Mouse (Mus musculus): ENCODE measurements around the gene Aph1a. TPM values are rescaled to one million over a fixed set of nuclear protein-coding genes. Genes with fewer than 3 reads are reported as not detected.

The Aph1a gene
- polyA plus RNA-seq, 1 experiment from 2014 or later = 44.1 TPM

DNA sequence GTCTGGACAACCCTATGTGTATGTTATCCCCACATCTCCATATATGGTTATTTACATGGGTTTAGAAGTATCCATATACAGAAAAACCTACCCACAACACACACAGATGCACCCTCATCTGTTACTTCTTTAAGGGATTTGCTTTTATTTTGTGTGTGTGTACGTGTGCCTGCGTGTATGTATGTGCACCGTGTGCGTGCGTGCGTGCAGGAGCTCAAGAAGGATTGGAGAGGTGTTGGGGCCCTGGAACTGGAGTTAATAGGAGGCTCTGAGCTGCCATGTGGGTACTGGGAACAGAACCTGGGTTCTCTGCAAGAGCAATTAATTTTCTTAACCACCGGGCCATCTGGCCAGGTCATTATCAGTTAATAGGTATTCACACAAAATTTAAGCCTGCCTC is 21.7 kb upstream of the Aph1a start:
- Histone ChIP-seq H3K9me3 (ENCODE audit: control insufficient read depth, low read length) (no peaks in the 10 kb centered on the region), H3K27ac (ENCODE audit: low read depth) (0 out of 2 replicates have a peak overlapping the region, but pooled peaks have one; percentile 83), H3K4me2 (ENCODE audit: low read length) (peak overlapping the region; percentile 80), H3K4me3 (ENCODE audit: low read depth, low read length) (peak overlapping the region; percentile 80), H3K9ac (ENCODE audit: low read length) (peak overlapping the region; percentile 82), H3K36me3 (ENCODE audit: control insufficient read depth, insufficient read depth, low read length) (peaks cover 23% of the 10 kb centered on the region), H3K4me1 (replicated peaks; ENCODE audit: control insufficient read depth, insufficient read depth, low read length) (peaks cover 12% of the 10 kb centered on the region), H3K27me3 (replicated peaks; ENCODE audit: control insufficient read depth, insufficient read depth, low read length) (no peaks in the 10 kb centered on the region)
- ATAC-seq (replicated peaks; ENCODE audit: low FRiP score, low TSS enrichment, low read depth) (no peak), DNase-seq (ENCODE audit: low spot score) (no peak)
- WGBS = 66% methylated on average over 7 of the region's 7 CpGs

- WGBS = 88% methylated on average over 4 of the region's 4 CpGs
- H3K27me3 ChIP-seq (replicated peaks; ENCODE audit: control insufficient read depth, insufficient read depth, low read length) = no peaks in the 10 kb centered on the region
- DNase-seq (ENCODE audit: low spot score) (no peak), ATAC-seq (replicated peaks; ENCODE audit: low FRiP score, low TSS enrichment, low read depth) (no peak)
- H3K36me3 ChIP-seq (ENCODE audit: control insufficient read depth, insufficient read depth, low read length) = no peaks in the 10 kb centered on the region
- no peak overlapping the region for H3K4me3 ChIP-seq (ENCODE audit: low read depth, low read length)
- H3K9ac ChIP-seq (ENCODE audit: low read length) = no peak overlapping the region
- no peak overlapping the region for H3K27ac ChIP-seq (ENCODE audit: low read depth)
- H3K4me2 ChIP-seq (ENCODE audit: low read length) = no peak overlapping the region
- H3K9me3 ChIP-seq (ENCODE audit: control insufficient read depth, low read length) = no peaks in the 10 kb centered on the region
- peaks cover 3% of the 10 kb centered on the region; the same call in 1 of the 2 replicates for H3K4me1 ChIP-seq (replicated peaks; ENCODE audit: control insufficient read depth, insufficient read depth, low read length)
Measured at GRCm38 (mm10) chr3:95879063-95879462, 14.7 kb upstream of the Aph1a start.

DNA sequence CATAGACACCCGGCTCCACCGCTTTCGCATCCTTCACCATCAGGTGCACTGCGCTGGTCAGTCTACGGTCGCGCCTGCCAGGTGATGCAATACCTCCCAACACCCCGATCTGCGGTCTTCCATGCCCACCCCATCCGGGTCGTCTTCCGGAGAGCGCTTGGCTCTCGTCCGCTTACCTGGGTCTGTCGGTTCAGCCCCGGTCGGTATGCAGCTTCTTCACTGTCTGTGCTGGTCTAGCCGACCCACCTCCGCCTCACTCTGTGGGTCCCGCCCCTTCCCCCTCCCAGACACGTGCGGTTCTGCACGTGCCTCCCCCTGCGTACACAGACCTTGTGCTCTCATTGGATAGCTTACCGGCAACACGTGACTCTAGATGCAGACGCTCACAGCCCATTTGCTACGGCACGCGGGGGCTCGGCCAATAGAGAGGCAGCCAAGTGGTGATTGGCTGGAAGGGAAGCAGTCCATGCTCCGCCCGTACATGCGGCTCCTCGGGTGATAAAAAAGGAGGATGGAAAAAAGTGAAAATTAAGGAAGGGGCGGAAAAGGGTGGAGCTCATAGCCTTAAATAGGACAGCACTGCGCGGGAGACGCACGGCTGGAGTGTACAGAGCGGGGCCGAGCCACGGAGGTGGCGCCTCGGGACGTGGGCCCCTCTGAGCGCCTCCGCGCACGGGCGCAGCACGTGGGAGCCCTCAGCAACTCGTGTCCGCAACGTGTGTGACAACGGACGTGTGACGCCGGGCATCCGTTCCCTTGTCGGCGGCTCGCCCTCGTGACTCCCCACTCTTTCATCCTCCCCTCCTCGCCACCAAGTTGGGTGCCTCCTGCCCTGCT is 11.6 kb upstream of the Aph1a start, which contains the start of gene Ciart:
TSS of gene Ciart (minus strand) at position 273 of the 837 bp plus-strand sequence.
- peak within 1 kb of the TSS; percentile 49 for H3K4me3 ChIP-seq (ENCODE audit: low read depth, low read length)
- under 1% methylated on average over 63 of the region's 66 CpGs for WGBS
- H3K4me1 ChIP-seq (replicated peaks; ENCODE audit: control insufficient read depth, insufficient read depth, low read length) = peaks cover 3% of the 10 kb centered on the region; the same call in 1 of the 2 replicates
- peak within 1 kb of the TSS; percentile 99 for H3K4me2 ChIP-seq (ENCODE audit: low read length)
- peak within 1 kb of the TSS; percentile 38; the same call in 1 of the 2 replicates for H3K27ac ChIP-seq (ENCODE audit: low read depth)
- H3K9me3 ChIP-seq (ENCODE audit: control insufficient read depth, low read length) = no peaks in the 10 kb centered on the region
- no peaks in the 10 kb centered on the region for H3K27me3 ChIP-seq (replicated peaks; ENCODE audit: control insufficient read depth, insufficient read depth, low read length)
- DNase-seq (ENCODE audit: low spot score) (peak; percentile 95), ATAC-seq (replicated peaks; ENCODE audit: low FRiP score, low TSS enrichment, low read depth) (peak; percentile 99)
- H3K9ac ChIP-seq (ENCODE audit: low read length) = peak within 1 kb of the TSS; percentile 40
- no peaks in the 10 kb centered on the region for H3K36me3 ChIP-seq (ENCODE audit: control insufficient read depth, insufficient read depth, low read length)

GRCm38 (mm10) chr3:95882816-95883425 is 10.8 kb upstream of the Aph1a start:
- ATAC-seq (replicated peaks; ENCODE audit: low FRiP score, low TSS enrichment, low read depth) (no peak), DNase-seq (ENCODE audit: low spot score) (peak; percentile 78)
- peak overlapping the region; percentile 49 for H3K4me3 ChIP-seq (ENCODE audit: low read depth, low read length)
- peak overlapping the region; percentile 38; the same call in 1 of the 2 replicates for H3K27ac ChIP-seq (ENCODE audit: low read depth)
- peak overlapping the region; percentile 40; the same call in 1 of the 2 replicates for H3K9ac ChIP-seq (ENCODE audit: low read length)
- no peaks in the 10 kb centered on the region for H3K9me3 ChIP-seq (ENCODE audit: control insufficient read depth, low read length)
- H3K4me1 ChIP-seq (replicated peaks; ENCODE audit: control insufficient read depth, insufficient read depth, low read length) = peaks cover 3% of the 10 kb centered on the region; the same call in 1 of the 2 replicates
- peak overlapping the region; percentile 99 for H3K4me2 ChIP-seq (ENCODE audit: low read length)
- no peaks in the 10 kb centered on the region for H3K27me3 ChIP-seq (replicated peaks; ENCODE audit: control insufficient read depth, insufficient read depth, low read length)
- WGBS = 2% methylated on average over 24 of the region's 24 CpGs
- 0 out of 2 replicates have a peak, but pooled peaks cover 3% of the 10 kb centered on the region for H3K36me3 ChIP-seq (ENCODE audit: control insufficient read depth, insufficient read depth, low read length)

GRCm38 (mm10) chr3:95884400-95884799 is 9.4 kb upstream of the Aph1a start:
- no peaks in the 10 kb centered on the region for H3K9me3 ChIP-seq (ENCODE audit: control insufficient read depth, low read length)
- no peaks in the 10 kb centered on the region for H3K27me3 ChIP-seq (replicated peaks; ENCODE audit: control insufficient read depth, insufficient read depth, low read length)
- H3K27ac ChIP-seq (ENCODE audit: low read depth) = no peak overlapping the region
- H3K4me3 ChIP-seq (ENCODE audit: low read depth, low read length) = no peak overlapping the region
- peaks cover 3% of the 10 kb centered on the region; the same call in 1 of the 2 replicates for H3K4me1 ChIP-seq (replicated peaks; ENCODE audit: control insufficient read depth, insufficient read depth, low read length)
- H3K4me2 ChIP-seq (ENCODE audit: low read length) = no peak overlapping the region
- DNase-seq (ENCODE audit: low spot score) = no peak
- 0 out of 2 replicates have a peak, but pooled peaks cover 6% of the 10 kb centered on the region for H3K36me3 ChIP-seq (ENCODE audit: control insufficient read depth, insufficient read depth, low read length)
- no peak for ATAC-seq (replicated peaks; ENCODE audit: low FRiP score, low TSS enrichment, low read depth)
- H3K9ac ChIP-seq (ENCODE audit: low read length) = no peak overlapping the region
- 73% methylated on average over 5 of the region's 5 CpGs for WGBS

GRCm38 (mm10) chr3:95887596-95887995 is 6.2 kb upstream of the Aph1a start:
- no peaks in the 10 kb centered on the region for H3K9me3 ChIP-seq (ENCODE audit: control insufficient read depth, low read length)
- H3K4me2 ChIP-seq (ENCODE audit: low read length) = no peak overlapping the region
- H3K27me3 ChIP-seq (replicated peaks; ENCODE audit: control insufficient read depth, insufficient read depth, low read length) = no peaks in the 10 kb centered on the region
- ATAC-seq (replicated peaks; ENCODE audit: low FRiP score, low TSS enrichment, low read depth) (no peak), DNase-seq (ENCODE audit: low spot score) (no peak)
- H3K36me3 ChIP-seq (ENCODE audit: control insufficient read depth, insufficient read depth, low read length) = 0 out of 2 replicates have a peak, but pooled peaks cover 6% of the 10 kb centered on the region
- H3K4me3 ChIP-seq (ENCODE audit: low read depth, low read length) = no peak overlapping the region
- no peak overlapping the region for H3K27ac ChIP-seq (ENCODE audit: low read depth)
- H3K4me1 ChIP-seq (replicated peaks; ENCODE audit: control insufficient read depth, insufficient read depth, low read length) = peaks cover 18% of the 10 kb centered on the region
- H3K9ac ChIP-seq (ENCODE audit: low read length) = no peak overlapping the region
- 79% methylated on average over 4 of the region's 4 CpGs for WGBS

DNA sequence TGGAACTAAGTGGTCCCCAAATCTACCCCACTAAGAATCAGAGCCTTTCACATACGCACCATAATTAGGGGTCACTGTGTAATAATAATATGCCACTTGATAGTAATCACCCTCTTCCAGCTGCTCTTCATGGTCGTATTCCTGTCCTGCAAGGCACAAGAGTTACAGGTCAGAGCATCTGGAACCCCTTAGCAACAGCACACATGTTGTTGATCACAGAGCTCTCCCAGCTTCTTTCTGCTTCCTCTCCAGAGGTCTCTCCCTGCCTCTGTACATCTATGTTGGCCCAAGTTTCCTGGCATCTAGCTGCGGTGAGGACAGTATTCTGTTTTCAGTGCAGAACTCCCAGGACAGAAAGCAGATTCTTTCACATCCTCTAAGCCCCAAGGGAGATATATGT is 4.1 kb upstream of the Aph1a start:
- Histone ChIP-seq H3K36me3 (ENCODE audit: control insufficient read depth, insufficient read depth, low read length) (0 out of 2 replicates have a peak, but pooled peaks cover 6% of the 10 kb centered on the region), H3K27me3 (replicated peaks; ENCODE audit: control insufficient read depth, insufficient read depth, low read length) (no peaks in the 10 kb centered on the region), H3K4me1 (replicated peaks; ENCODE audit: control insufficient read depth, insufficient read depth, low read length) (peaks cover 21% of the 10 kb centered on the region), H3K9me3 (ENCODE audit: control insufficient read depth, low read length) (no peaks in the 10 kb centered on the region), H3K27ac (ENCODE audit: low read depth) (no peak overlapping the region), H3K4me2 (ENCODE audit: low read length) (no peak overlapping the region), H3K9ac (ENCODE audit: low read length) (no peak overlapping the region), H3K4me3 (ENCODE audit: low read depth, low read length) (no peak overlapping the region)
- whole genome bisulfite sequencing = 76% methylated on average over 3 of the region's 3 CpGs
- ATAC-seq (replicated peaks; ENCODE audit: low FRiP score, low TSS enrichment, low read depth) = no peak
- DNase-seq (ENCODE audit: low spot score) = no peak

GRCm38 (mm10) chr3:95891211-95892065 is 2.3 kb upstream of the Aph1a start, which contains the start of gene BC028528:
TSS of gene BC028528 (minus strand) at chr3:95892005.
- DNase-seq (ENCODE audit: low spot score) (peak; percentile 59), ATAC-seq (replicated peaks; ENCODE audit: low FRiP score, low TSS enrichment, low read depth) (no peak)
- Histone ChIP-seq H3K27me3 (replicated peaks; ENCODE audit: control insufficient read depth, insufficient read depth, low read length) (no peaks in the 10 kb centered on the region), H3K4me2 (ENCODE audit: low read length) (peak within 1 kb of the TSS; percentile 54), H3K36me3 (ENCODE audit: control insufficient read depth, insufficient read depth, low read length) (0 out of 2 replicates have a peak, but pooled peaks cover 6% of the 10 kb centered on the region), H3K9me3 (ENCODE audit: control insufficient read depth, low read length) (no peaks in the 10 kb centered on the region), H3K4me3 (ENCODE audit: low read depth, low read length) (peak within 1 kb of the TSS; percentile 35), H3K4me1 (replicated peaks; ENCODE audit: control insufficient read depth, insufficient read depth, low read length) (peaks cover 26% of the 10 kb centered on the region), H3K27ac (ENCODE audit: low read depth) (peak within 1 kb of the TSS; percentile 78), H3K9ac (ENCODE audit: low read length) (peak within 1 kb of the TSS; percentile 37)
- 21% methylated on average over 12 of the region's 12 CpGs for WGBS
